Mouse (Mus musculus): ENCODE results near the gene Tnik. TPM values are rescaled to one million over a fixed set of nuclear protein-coding genes. Genes with fewer than 3 reads are reported as not detected.
A peak's percentile ranks its signal among the peaks of the same experiment; 100 is the strongest.

The Tnik gene
- total RNA-seq, 2 experiments from 2014 or later: 38.8 to 42.7 TPM

- no peak overlapping the region for H3K4me3 ChIP-seq
- DNase-seq: no peak
- TF ChIP-seq CTCF (IDR thresholded peaks at IDR 0.05): no peak
- peak overlapping the region; percentile 87 for H3K27ac ChIP-seq
- intact Hi-C loops (cut with DNase I): no loop called here
Measured at GRCm38 (mm10) chr3:28432321-28432720, 169.3 kb downstream of the Tnik start.

- intact Hi-C loops (cut with DNase I): no loop called here
- TF ChIP-seq CTCF (IDR thresholded peaks at IDR 0.05): no peak
- Histone ChIP-seq H3K4me3 (no peak overlapping the region), H3K27ac (peak overlapping the region; percentile 83)
- peak; percentile 54 for DNase-seq
Measured at GRCm38 (mm10) chr3:28435478-28435877, 172.5 kb downstream of the Tnik start.

- no peak for TF ChIP-seq CTCF (IDR thresholded peaks at IDR 0.05)
Measured at GRCm38 (mm10) chr3:28437429-28437828, 174.4 kb downstream of the Tnik start.

GRCm38 (mm10) chr3:28441545-28441944, 178.5 kb downstream of the Tnik start:
- TF ChIP-seq CTCF (IDR thresholded peaks at IDR 0.05): no peak
- Histone ChIP-seq H3K27ac (peak overlapping the region; percentile 61), H3K4me3 (peak overlapping the region; percentile 0; the same call in 1 of the 2 replicates)
- DNase-seq: no peak
- intact Hi-C loops (cut with DNase I): no loop called here

More at GRCm38 (mm10) chr3:28437429-28437828, 174.4 kb downstream of the Tnik start:
- DNase-seq: no peak
- no peak overlapping the region for H3K4me3 ChIP-seq
- intact Hi-C loops (cut with DNase I): no loop called here
- H3K27ac ChIP-seq: no peak overlapping the region; the same call in 1 of the 2 replicates

- TF ChIP-seq CTCF (IDR thresholded peaks at IDR 0.05): no peak
- DNase-seq: no peak
Measured at GRCm38 (mm10) chr3:28442116-28442515, 179.1 kb downstream of the Tnik start.

GRCm38 (mm10) chr3:28447950-28448349, 184.9 kb downstream of the Tnik start:
- TF ChIP-seq CTCF (IDR thresholded peaks at IDR 0.05): no peak
- no peak overlapping the region for H3K27ac ChIP-seq
- intact Hi-C loops (cut with DNase I): no loop called here
- DNase-seq: no peak
- H3K4me3 ChIP-seq: no peak overlapping the region

More at GRCm38 (mm10) chr3:28442116-28442515, 179.1 kb downstream of the Tnik start:
- intact Hi-C loops (cut with DNase I): no loop called here
- no peak overlapping the region for H3K4me3 ChIP-seq
- H3K27ac ChIP-seq: peak overlapping the region; percentile 61

GRCm38 (mm10) chr3:28453458-28453857, 190.4 kb downstream of the Tnik start:
- intact Hi-C loops (cut with DNase I): no loop called here
- no peak for DNase-seq
- H3K4me3 ChIP-seq: no peak overlapping the region
- no peak overlapping the region for H3K27ac ChIP-seq
- TF ChIP-seq CTCF (IDR thresholded peaks at IDR 0.05): no peak

GRCm38 (mm10) chr3:28456842-28457241, 193.8 kb downstream of the Tnik start:
- no peak for TF ChIP-seq CTCF (IDR thresholded peaks at IDR 0.05)
- peak; percentile 63 for DNase-seq

GRCm38 (mm10) chr3:28457517-28457916, 194.5 kb downstream of the Tnik start:
- no peak for TF ChIP-seq CTCF (IDR thresholded peaks at IDR 0.05)
- peak overlapping the region; percentile 9; the same call in 1 of the 2 replicates for H3K27ac ChIP-seq
- intact Hi-C loops (cut with DNase I): no loop called here
- DNase-seq: no peak
- no peak overlapping the region for H3K4me3 ChIP-seq

More at GRCm38 (mm10) chr3:28456842-28457241, 193.8 kb downstream of the Tnik start:
- Histone ChIP-seq H3K4me3 (no peak overlapping the region), H3K27ac (0 out of 2 replicates have a peak overlapping the region, but pooled peaks have one; percentile 20)
- intact Hi-C loops (cut with DNase I): no loop called here

- no peak for DNase-seq
- H3K4me3 ChIP-seq: no peak overlapping the region
- no peak overlapping the region for H3K27ac ChIP-seq
- TF ChIP-seq CTCF (IDR thresholded peaks at IDR 0.05): no peak
- intact Hi-C loops (cut with DNase I): no loop called here
Measured at GRCm38 (mm10) chr3:28466688-28467087, 203.7 kb downstream of the Tnik start.

GRCm38 (mm10) chr3:28467148-28467754, 204.2 kb downstream of the Tnik start:
- intact Hi-C loops (cut with DNase I): no loop called here
- H3K4me3 ChIP-seq: no peak overlapping the region
- H3K27ac ChIP-seq: peak overlapping the region; percentile 4; the same call in 1 of the 2 replicates
- no peak for TF ChIP-seq CTCF (IDR thresholded peaks at IDR 0.05)
- no peak for DNase-seq

GRCm38 (mm10) chr3:28467871-28468285, 204.9 kb downstream of the Tnik start:
- Histone ChIP-seq H3K4me3 (no peak overlapping the region), H3K27ac (peak overlapping the region; percentile 4; the same call in 1 of the 2 replicates)
- intact Hi-C loops (cut with DNase I): no loop called here
- no peak for TF ChIP-seq CTCF (IDR thresholded peaks at IDR 0.05)
- peak; percentile 19 for DNase-seq

- no peak for DNase-seq
- intact Hi-C loops (cut with DNase I): no loop called here
- Histone ChIP-seq H3K4me3 (no peak overlapping the region), H3K27ac (no peak overlapping the region)
- no peak for TF ChIP-seq CTCF (IDR thresholded peaks at IDR 0.05)
Measured at GRCm38 (mm10) chr3:28473439-28473838, 210.4 kb downstream of the Tnik start.

GRCm38 (mm10) chr3:28477373-28477772, 214.4 kb downstream of the Tnik start:
- H3K27ac ChIP-seq: no peak overlapping the region
- no peak for DNase-seq
- intact Hi-C loops (cut with DNase I): no loop called here
- H3K4me3 ChIP-seq: no peak overlapping the region
- TF ChIP-seq CTCF (IDR thresholded peaks at IDR 0.05): no peak
